Mouse (Mus musculus): ENCODE measurements at regions not wholly inside any gene's neighbourhood (a gene's known extent, or its start where the extent isn't known, plus 50 kb on each side); places are given as distances from the start of the nearest gene placed in this dataset.

DNA sequence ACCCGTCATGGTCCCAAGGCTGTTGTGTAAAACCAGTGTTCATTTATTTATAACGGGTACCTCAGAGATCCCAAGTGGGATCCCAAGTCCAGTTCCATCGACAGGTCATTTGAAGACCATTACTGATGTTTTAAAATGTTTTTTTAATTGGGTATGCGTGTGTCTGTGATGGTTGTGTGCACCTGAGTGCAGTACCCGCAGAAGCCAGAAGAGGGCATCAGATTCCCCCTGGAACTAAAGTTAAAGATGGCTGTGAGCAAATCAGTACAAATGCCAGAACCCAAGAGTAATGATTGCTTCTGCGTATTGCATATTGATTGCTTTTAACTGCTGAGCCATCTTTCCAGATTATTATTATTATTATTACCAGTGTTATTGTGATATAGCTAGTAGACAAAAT is 169.7 kb upstream of the Srrm4 start:
- no peak for TF ChIP-seq POLR2A (IDR thresholded peaks at IDR 0.05; ENCODE audit: insufficient read depth, low read depth, low read length)
- TF ChIP-seq CTCF (IDR thresholded peaks at IDR 0.05; ENCODE audit: insufficient read depth, low read depth, low read length), result no peak
